Mouse (Mus musculus): ENCODE results near the gene Mc3r.

Mc3r gene

DNA sequence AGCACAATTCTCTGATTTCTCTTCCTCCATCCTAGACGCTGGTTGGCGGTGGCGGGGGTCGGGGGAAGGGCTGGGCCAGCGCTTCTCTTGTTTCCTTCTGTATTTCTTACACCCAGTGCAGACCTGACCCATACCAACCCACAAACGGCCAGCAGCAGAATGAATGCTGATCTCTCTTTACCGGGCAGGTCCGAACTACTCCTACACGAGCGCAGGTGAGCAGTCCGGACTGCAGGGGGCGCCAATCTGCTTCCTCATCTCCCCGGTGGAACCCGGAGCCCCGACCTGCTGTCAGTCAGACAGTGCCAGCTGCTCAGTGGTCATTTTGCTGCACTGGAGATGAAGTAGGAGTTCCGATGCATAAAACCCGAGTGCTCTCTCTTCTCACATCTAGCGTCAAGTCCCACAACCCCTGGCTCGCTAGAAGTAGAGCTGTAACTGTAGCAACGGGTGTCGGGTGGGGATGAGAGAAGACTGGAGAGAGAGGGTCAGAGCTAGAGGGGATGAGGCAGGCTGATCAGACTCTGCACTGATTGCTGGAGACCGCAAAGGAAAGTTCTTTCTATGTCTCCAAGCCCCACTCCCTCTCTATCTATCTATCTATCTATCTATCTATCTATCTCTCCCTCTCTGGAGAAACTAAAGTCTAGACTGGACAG is at the start of gene Mc3r:
Gene Mc3r (plus strand): TSS at position 387 of the 659 bp plus-strand sequence.
- DNase-seq (ENCODE audit: extremely low spot score): peak; percentile 73

DNA sequence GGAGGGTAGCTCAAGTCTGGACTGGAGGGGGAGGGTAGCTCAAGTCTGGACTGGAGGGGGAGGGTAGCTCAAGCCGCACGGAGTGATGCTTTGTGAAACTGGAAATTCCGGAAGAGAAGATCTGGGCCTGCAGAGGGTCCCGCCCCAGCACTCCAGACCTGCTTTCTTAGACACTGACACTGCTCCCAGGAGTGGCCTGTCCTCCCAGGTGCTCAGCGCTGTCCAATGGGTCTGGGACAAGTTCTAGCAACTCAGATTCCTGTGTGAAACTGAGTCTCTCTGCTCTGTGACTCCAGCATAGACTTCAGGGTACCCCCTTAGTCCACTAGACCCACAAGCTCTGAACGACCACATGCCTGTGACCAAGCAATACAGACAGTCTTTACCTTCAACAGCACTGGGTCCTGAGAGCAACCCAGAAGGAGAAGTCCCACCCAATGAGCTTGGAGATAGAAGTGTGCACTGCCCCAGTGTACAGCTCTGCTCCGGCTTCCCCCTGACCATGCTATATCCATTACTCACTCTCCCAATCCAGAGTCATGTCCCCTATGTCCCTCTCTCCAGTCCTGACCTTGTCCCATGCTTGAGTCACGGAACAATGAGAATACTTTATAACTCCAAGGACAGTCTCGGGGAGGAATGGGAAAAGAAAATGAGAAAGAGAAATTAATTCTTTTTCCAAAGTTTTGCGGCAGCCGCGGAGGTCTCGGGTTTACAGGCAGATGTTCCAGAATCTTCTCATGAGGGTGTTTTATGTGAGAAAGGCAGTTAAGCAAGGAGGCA is 46.1 kb upstream of the Mc3r start:
- DNase-seq (ENCODE audit: extremely low spot score): no peak

DNA sequence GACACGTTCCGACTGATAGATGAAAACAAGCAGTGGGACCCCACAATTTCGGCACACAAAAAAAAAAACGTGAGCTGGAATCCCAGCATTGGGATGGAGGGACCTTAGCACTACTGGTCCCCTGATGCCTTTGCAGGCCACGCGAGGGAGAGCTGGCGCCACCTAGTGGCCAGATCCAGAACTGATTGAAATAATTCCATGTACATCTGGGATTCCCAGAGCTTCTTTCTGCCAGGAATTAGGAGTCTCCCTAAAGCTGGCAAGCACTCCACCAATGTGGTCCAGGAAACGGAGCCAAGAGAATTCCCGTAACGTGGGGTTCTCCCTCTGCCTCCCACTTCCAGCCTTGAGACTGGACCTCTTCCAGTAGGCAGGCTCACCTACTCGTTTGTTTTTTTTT is 41.3 kb upstream of the Mc3r start:
- DNase-seq (ENCODE audit: extremely low spot score): peak; percentile 79

DNA sequence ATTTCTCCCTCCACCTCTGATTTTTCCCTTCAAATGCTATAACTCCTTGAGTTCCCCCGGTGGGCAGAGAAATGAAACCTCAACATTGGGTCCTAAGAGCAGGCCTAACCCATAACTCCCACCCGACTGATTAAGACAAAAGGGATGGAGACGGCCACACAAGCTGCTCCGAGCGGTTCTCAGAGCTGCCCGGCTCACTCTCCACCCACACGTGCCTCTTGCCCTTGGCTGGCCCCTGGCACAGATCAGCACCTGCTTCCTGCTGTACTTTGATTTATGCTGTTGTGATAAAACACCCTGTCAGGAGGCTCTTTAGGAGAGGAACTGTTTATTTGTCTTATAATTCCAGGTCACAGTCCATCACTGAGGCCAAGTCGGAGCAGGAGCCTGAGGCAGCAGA is 34.8 kb upstream of the Mc3r start:
- peak; percentile 12 for DNase-seq (ENCODE audit: extremely low spot score)

DNA sequence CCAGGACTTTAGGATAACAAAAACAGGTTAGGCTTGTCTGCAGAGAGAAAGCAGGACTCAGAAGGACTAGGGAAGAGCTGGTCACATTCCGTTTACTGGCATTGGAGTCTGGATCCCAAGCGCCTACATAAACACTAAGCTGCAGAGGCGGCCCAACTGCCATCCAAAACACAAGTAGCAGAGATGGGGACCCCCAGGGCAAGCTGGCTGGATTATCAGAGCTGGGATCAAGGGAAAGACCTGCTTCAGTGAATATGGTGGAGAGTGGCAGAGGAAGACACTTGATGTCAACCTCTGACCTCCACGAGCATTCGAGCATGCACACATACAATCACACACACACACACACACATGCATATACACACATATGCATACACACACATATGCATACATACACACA is 34.0 kb upstream of the Mc3r start:
- no peak for DNase-seq (ENCODE audit: extremely low spot score)

DNA sequence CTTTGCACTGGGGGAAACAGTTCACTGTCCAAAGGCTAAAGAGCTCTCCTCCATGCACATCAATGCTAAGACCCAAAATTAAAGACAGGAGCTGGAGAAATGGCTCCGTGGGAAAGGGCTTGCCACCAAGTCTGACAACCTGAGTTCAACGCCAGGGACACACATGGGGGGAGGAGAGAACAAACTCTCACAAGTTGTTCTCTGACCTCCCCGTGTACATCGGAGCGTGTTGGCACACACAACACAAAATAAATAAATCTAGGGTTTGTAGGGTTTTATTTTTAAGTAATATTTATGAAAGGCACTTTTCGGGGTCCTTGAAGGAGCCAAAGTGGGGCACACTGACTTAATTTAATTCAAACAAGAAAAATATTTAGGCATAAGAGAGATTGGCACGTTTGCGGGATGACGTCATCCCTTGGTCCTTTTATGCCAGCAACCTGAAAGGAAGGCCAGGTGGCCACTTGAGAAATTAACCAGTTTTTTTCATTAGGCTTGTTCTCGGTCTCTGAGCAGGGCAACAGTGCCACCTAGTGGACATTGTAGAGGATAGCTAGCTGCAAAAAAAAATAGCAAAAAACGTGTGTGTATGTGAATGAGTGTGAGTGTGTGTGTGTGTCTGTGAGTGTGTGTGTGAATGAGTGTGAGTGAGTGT is 32.7 kb upstream of the Mc3r start:
- peak; percentile 66 for DNase-seq (ENCODE audit: extremely low spot score)

DNA sequence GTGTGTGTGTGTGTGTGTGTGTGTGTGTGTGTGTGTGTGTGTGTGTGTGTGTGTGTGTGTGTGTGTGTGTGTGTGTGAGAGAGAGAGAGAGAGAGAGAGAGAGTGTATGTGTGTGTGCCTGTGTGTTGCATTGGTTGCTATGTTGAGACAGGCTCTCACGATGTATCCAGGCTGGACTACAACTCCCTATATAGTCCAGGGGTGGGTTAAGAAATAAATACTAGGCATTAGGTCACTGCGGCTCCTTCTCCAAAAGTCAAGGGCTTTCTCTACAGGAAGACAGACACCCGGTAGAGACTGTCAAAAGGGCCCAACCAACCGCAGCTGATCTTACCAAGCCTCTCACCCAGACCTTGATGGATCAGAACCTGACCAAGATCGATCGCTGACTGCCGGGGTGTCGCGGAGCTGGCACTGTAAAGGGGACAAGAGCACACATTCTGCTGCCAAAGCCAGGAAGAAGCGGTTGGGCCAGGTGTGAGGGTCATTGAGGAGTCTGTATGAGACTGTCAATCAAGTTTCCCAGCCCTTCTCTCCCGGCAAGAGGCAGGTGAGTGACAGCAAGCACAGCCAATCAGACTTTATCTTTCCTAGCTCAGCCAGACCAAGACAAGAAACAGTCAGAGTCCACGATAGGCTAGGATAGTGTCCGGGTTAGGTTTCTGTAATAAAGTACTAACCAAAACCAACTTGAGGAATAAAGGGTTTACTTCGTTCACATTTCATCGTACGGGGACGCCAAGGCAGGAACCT is 32.0 kb upstream of the Mc3r start:
- DNase-seq (ENCODE audit: extremely low spot score): peak; percentile 9

DNA sequence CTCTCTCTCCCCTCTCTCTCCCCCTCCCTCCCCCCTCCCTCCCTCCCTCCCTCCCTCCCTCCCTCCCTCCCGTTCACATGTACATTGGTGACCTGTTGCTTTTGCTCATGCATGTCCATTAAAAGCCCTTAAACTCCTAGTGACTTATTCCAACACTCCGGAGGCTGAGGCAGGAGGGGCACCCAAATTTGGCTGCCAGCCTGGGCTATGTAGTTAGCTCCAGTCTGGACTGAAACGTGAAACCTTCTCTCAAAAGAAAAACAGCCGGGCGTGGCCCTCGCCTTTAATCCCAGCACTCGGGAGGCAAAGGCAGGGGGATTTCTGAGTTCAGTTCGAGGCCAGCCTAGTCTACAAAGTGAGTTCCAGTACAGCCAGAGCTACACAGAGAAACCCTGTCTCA is 30.4 kb upstream of the Mc3r start:
- no peak for DNase-seq (ENCODE audit: extremely low spot score)

DNA sequence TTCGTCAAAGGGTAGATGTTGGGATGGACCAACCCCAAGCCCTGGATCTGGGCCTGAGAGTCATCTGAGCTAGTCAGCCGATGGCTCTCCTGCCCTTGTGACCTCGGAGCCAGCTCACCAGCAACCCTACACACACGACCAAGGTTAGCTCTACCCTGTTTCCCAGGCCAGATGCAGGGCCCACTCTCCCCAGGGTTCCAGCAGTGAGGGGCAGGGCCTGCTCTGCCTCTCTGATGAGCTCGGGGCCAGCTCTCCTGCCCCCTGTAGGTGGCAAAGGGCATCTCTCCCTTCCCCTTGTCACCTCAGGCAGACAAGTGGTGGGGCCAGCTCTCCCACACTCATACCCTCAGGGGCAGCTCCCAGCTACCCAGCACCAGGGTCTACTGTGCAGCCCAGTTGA is 29.1 kb upstream of the Mc3r start:
- no peak for DNase-seq (ENCODE audit: extremely low spot score)

DNA sequence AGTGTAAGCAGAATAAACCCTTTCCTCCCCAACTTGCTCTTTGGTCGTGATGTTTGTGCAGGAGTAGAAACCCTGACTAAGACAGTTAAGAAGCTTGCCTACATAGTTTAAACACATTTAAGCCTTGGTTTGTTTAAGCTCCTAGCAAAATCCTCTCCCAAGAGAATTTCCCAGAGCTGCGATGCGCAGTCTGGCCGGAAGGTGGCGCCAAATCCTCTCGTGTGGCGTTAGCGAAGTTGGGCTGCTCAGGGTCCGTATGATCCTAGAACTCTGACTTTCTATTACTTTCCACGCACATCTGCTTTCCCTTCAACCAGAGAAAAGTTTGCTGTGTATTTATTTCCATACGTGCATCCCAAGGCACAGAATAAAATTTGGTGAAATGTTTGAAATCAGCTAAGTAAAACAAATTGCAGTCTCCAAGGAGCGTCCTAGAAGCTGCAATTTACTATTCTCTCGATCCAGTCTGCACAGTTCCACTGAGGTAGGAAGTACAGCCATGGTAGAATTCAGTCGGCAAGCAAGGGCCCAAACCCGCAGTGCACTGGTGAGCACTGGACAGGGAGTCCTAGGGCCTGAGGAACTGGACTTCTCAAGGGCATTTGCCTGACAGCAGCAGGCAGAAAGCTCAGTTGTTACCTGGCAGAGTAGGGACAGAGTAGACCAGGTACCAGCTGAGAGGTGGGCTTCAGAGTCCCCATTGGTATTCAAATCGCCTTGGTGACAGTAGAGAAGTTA is 26.5 kb upstream of the Mc3r start:
- peak; percentile 76 for DNase-seq (ENCODE audit: extremely low spot score)

DNA sequence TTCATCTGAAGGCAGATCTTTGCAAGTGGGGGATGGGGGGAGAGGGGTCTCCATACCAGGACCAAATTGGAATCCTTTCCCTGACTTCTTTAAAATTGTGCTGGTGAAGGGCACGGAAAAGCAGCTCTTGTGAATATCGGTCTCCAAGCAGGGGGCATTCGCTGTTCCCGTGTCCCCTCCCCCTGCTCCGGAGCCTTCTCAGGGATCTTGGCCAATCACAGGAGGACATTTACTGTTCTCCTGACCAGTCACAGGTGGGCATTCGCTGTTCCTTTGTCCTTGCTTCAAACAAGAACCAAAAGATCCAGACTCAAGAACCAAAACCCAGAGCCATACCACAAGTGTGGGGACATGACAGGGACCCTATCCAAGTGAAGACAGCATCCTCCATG is 25.9 kb upstream of the Mc3r start:
- DNase-seq (ENCODE audit: extremely low spot score): no peak

DNA sequence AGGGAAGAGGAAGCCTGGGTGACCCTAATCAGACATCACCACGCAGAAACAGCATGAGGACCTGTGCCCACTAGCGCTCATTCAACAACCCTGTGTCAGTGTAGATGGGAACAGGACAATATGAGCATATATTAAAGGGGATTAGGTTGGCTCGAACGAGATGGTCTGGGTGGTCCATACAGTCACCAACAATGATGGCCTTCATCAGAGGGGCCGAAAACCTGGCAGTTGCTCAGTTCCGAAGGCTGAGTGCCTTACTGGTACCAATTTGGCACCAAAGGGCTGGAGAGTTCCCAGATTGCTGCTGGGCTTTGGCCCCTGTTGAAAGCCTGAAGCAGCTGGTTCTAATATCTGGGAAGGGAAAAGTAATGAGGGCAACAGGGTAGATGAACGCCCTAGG is 25.4 kb upstream of the Mc3r start:
- DNase-seq (ENCODE audit: extremely low spot score): no peak

DNA sequence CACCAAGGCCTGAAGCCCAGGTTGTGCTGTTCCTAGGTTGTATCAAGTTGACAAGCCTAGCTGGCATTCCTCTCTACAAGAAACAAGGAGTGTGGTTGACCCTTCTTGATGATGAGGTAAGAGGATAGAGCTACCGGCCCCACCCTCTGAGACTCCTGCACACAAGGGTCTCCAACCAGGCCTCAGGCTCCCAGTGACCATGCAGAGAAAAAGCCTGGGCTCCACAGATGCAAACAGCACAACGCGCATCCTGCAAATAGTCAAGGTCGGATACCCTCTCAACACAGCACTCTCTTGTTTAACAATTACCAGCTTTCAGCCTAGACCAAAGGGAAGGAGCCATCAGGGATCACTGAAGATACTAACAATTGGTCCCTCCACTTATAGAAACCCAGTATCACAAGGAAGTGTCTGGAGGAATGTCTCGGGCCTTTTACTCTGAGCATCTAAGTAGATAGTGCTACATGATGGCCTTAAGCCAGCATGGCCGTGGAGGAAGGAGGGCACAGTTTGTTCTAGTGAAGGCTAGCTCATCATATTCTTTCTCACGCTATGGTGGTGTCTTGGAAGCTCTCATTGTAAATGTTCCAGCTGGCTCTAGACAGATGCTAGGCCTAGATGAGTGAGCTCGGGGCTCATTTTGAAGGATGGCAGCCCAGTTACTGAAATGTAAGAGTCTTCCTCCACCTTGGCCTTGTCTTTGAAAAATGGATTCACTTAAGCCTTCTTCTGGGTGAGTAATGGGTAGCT is 24.7 kb upstream of the Mc3r start:
- DNase-seq (ENCODE audit: extremely low spot score): no peak

DNA sequence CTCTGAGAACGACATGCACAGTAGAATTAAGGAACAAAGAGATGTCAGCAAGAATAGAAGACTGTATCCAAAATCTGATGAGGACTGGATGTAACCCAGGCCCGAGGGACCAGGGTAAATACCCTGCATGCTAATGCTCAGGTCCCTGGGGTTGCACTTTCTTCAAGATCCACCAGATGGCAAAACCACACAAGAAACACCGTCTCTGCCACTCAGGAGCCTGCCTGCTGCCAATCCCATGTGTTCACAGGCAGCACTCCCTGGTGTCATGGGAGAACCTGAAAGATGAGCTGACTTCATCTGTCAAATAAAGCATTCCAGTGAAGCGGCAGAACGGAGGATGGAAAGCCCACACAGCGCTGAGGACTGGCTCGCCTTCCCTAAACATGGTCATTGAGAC is 21.3 kb upstream of the Mc3r start:
- peak; percentile 34 for DNase-seq (ENCODE audit: extremely low spot score)

DNA sequence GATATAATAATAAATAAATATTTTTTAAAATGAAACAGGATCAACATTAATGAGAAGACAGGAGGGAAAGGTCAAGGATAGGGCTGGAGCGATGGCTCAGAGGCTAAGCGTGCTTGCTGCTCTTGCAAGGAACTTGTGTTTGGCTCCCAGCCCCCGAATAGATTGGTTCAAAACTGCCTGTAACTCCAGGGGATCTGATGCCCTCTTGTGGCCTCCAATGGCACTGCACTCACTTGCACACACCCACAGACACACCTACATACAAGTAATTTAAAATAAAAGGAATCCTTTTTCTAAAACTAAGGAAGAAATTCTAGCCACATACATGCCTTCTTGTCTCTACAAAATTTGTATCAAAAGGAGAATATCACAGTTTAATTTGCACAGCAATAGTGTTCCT is 20.5 kb upstream of the Mc3r start:
- no peak for DNase-seq (ENCODE audit: extremely low spot score)

DNA sequence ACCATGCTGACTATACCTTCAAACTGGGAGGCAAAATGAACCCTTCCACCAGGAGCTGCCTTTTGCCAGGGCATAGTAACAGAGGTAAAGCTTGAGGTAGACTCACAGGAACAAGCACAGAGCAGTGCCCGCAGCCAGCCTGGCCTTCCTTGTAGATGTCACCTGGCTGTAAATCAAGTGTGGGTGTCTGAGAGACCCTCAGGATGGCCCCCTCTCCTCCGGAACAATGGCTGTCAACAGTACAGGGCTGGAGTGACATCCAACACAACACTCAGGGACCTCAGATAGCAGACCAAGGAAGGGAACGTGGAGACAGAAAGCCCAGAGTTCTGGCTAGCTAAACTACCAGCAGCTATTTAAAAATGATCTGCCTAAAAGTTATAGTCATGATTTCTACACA is 19.1 kb upstream of the Mc3r start:
- DNase-seq (ENCODE audit: extremely low spot score): no peak

DNA sequence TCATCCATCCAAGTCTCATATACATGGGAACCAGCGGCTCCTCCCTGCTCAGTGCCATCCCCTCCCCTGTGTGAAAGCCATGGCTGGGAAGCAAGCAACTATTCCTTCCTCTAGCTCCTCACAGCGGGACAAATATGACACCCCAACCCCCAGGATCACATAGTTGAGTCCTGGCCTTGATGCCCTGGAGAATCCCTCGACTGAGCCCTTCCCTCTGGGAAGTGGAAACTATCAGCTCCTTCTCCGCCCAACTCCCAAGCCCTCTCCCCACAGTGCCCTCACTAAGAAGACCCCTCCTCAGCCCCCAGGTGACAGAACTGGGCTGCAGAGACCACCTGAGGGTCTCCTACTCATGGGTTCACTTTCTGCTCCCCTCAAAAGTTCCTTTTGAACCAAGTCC is 18.2 kb upstream of the Mc3r start:
- DNase-seq (ENCODE audit: extremely low spot score): no peak

DNA sequence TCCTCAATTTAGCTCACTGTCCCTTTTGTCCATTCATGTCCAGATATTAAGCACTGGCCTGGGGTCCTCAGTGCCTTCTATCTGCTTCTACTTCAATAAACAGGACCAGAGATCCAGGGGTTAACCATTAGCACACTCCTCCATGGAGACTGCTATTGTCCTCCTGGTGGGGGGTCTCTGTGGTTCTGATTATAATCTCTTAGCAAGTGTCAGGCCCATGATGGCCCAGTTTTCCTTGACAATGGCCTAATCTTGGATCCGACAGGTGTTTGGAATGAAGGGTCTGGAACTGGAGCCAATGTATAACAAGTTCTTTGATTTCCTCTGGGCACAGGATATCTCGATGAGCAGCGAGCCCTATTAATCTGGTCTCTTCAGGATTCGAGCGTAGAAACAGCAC is 10.1 kb upstream of the Mc3r start:
- no peak for DNase-seq (ENCODE audit: extremely low spot score)

DNA sequence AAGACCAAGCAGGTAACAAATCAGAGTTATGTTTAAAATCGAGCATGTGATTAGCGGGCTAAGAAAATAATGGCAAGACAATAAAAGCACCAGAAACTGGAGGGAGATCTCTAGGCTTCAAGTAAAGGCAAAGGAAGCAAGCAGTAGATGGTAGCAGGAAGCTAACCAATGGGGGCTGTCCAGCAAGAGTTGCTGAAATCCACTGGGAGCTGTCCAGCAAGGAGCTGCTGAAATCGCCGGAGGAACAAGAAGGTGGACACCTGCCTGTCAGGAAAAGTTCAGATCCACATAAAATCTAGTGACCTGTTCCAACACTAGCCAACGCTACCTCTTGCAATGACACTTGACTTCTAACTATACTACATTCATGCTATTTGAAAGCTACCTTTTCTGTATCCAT is 7.3 kb upstream of the Mc3r start:
- peak; percentile 70 for DNase-seq (ENCODE audit: extremely low spot score)

DNA sequence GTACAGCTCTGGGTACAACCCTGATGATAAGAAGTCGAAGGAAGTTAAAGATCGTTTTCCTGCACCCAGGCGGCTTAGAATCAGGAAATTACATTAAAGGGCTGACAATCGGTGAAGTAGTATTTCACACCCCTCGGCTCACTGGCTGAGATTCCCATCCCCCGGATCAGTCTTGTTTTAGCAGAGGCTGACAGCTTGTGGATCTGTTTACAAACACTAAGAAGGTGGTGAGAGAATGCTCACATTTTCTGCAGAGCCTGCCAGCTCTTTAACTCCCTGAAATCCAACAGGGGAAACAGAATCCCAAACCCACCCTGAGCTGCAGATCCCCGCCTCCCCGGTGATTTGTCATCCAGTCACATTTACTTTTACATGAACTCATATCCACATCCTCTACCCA is 2.8 kb upstream of the Mc3r start:
- DNase-seq (ENCODE audit: extremely low spot score): no peak

DNA sequence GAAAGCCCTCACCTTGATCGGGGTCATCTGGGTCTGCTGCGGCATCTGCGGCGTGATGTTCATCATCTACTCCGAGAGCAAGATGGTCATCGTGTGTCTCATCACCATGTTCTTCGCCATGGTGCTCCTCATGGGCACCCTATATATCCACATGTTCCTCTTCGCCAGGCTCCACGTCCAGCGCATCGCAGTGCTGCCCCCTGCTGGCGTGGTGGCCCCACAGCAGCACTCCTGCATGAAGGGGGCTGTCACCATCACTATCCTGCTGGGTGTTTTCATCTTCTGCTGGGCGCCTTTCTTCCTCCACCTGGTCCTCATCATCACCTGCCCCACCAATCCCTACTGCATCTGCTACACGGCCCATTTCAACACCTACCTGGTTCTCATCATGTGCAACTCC is 1.0 kb downstream of the Mc3r start:
- DNase-seq (ENCODE audit: extremely low spot score): no peak
